ENCODE assay signal across 9 mouse cellular contexts in the genomic region with DNA sequence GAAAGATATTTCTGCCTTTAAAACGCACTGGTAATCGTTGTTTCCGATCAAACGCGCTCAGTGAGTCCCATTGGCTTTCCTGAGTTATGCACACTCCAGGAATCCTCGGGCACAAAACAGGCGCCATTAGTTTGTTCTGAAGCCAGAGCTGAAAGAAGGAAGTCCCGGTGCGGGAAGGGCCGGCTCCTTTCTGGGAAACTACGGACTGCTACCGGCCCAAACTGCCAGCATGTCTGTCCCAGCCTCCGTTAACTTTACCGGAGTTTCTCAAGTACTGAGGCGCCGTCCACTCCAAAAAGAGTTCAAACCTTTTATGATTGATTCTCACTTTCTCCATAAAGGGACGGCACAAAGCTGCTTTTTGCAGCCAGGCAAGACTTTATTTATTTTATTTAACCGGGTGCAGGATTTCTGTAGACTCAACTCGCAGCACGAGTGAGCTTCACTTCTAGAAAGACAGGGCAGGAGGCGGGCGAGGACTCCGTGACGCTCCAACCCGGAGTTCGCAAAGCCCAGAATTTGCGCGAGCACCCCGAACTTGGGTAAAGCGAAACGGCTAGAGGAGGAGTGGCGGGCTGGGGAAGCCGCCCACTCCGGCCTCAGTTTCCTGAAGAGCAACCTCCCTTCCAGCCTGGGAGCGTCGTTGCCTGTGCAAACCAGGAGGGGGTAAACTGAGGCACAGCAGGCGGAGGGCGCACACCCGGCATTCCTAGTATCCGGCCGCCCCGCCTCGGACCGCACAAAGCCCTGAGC. TPM values are rescaled to one million over a fixed set of nuclear protein-coding genes. Genes with fewer than 3 reads are reported as not detected.
DNase-seq lines count a peak whose midpoint lies in the region; ATAC-seq and TF ChIP-seq lines count a peak whose summit lies in the region.
"Had no signal": no experiment of that assay in that cellular context is flagged by ENCODE, and none has a peak within 500 bp of the region (broad histone marks: within the 10 kb centered on the region; RNA-seq: fewer than 3 reads in every experiment).

No protein-coding gene starts in this region.

- no peaks in the 10 kb centered on the region for H3K9me3 ChIP-seq in hindbrain, postnatal 0 days (ENCODE audit: low read length)
- H3K9me3 ChIP-seq in limb, embryonic 13.5 days, result peaks cover 4% of the 10 kb centered on the region
- no peaks in the 10 kb centered on the region; the same call in 1 of the 2 replicates for H3K9me3 ChIP-seq in midbrain, embryonic 14.5 days (ENCODE audit: control insufficient read depth, low read length)

- peak overlapping the region; percentile 91 for H3K4me2 ChIP-seq in hindbrain, postnatal 0 days (ENCODE audit: low read depth, low read length)
- H3K4me2 ChIP-seq in limb, embryonic 13.5 days (replicated peaks), result peak overlapping the region; percentile 88
- peak overlapping the region; percentile 91 for H3K4me2 ChIP-seq in midbrain, embryonic 14.5 days (ENCODE audit: low read length)

- TF ChIP-seq CTCF in hindbrain, postnatal 0 days (IDR thresholded peaks at IDR 0.05; ENCODE audit: low read depth), result no peak

- H3K4me3 ChIP-seq in hindbrain, postnatal 0 days (ENCODE audit: low read length), result peak overlapping the region; percentile 82
- H3K4me3 ChIP-seq in limb, embryonic 13.5 days, result peak overlapping the region; percentile 85
- H3K4me3 ChIP-seq in midbrain, embryonic 14.5 days (replicated peaks; ENCODE audit: low read depth, low read length), result peak overlapping the region; percentile 80

- ATAC-seq in frontal cortex, adult (ENCODE audit: low TSS enrichment), result peak; percentile 43
- peak; percentile 82 for ATAC-seq in hindbrain, postnatal 0 days
- peak; percentile 85 for ATAC-seq in limb, embryonic 13.5 days (ENCODE audit: low FRiP score, low read depth)
- peak; percentile 64; the same call in 1 of the 2 replicates for ATAC-seq in midbrain, embryonic 14.5 days (ENCODE audit: low FRiP score, low TSS enrichment)

- no peaks in the 10 kb centered on the region for H3K27me3 ChIP-seq in hindbrain, postnatal 0 days (ENCODE audit: insufficient read depth, low read length)
- peaks cover 2% of the 10 kb centered on the region; the same call in 1 of the 2 replicates for H3K27me3 ChIP-seq in limb, embryonic 13.5 days
- no peaks in the 10 kb centered on the region for H3K27me3 ChIP-seq in midbrain, embryonic 14.5 days (ENCODE audit: control insufficient read depth, insufficient read depth, low read length)

- H3K27ac ChIP-seq in hindbrain, postnatal 0 days, result peak overlapping the region; percentile 87
- peak overlapping the region; percentile 97 for H3K27ac ChIP-seq in limb, embryonic 13.5 days
- H3K27ac ChIP-seq in midbrain, embryonic 14.5 days (replicated peaks; ENCODE audit: low read depth, low read length), result peak overlapping the region; percentile 80

- under 1% methylated on average over 44 of the region's 44 CpGs for WGBS in hindbrain, postnatal 0 days
- under 1% methylated on average over 43 of the region's 44 CpGs for WGBS in limb, embryonic 13.5 days
- WGBS in midbrain, embryonic 14.5 days, result under 1% methylated on average over 44 of the region's 44 CpGs

- DNase-seq in frontal cortex, postnatal 25 days (ENCODE audit: low spot score in 2 of 2), result no peak
- DNase-seq in cerebellum, postnatal 14 days, result peak; percentile 54
- peak; percentile 37 for DNase-seq in gastrocnemius, postnatal 25 days
- DNase-seq in hindbrain, postnatal 0 days (ENCODE audit: low spot score), result peak; percentile 74
- DNase-seq in midbrain, embryonic 14.5 days, result peak; percentile 69
- peak; percentile 44 for DNase-seq in testis, postnatal 14 days (ENCODE audit: low spot score)

- peak overlapping the region; percentile 80 for H3K9ac ChIP-seq in hindbrain, postnatal 0 days (replicated peaks; ENCODE audit: low read length)
- peak overlapping the region; percentile 97 for H3K9ac ChIP-seq in limb, embryonic 13.5 days
- H3K9ac ChIP-seq in midbrain, embryonic 14.5 days (replicated peaks; ENCODE audit: low read length), result peak overlapping the region; percentile 70

- no peaks in the 10 kb centered on the region for H3K36me3 ChIP-seq in hindbrain, postnatal 0 days (ENCODE audit: insufficient read depth, low read length)
- H3K36me3 ChIP-seq in limb, embryonic 13.5 days, result no peaks in the 10 kb centered on the region
- no peaks in the 10 kb centered on the region for H3K36me3 ChIP-seq in midbrain, embryonic 14.5 days (ENCODE audit: control insufficient read depth, insufficient read depth, low read length)

- peaks cover 5% of the 10 kb centered on the region; the same call in 1 of the 2 replicates for H3K4me1 ChIP-seq in hindbrain, postnatal 0 days (ENCODE audit: insufficient read depth, low read length)
- peaks cover 30% of the 10 kb centered on the region for H3K4me1 ChIP-seq in limb, embryonic 13.5 days
- H3K4me1 ChIP-seq in midbrain, embryonic 14.5 days (ENCODE audit: control insufficient read depth, insufficient read depth, low read length), result peaks cover 9% of the 10 kb centered on the region

RNA-seq across cellular contexts. Expression of a gene that starts 0.5 kb away (rescaled TPM):
- 100 to 1,000 TPM; 159 to 210 TPM for total RNA-seq in gastrocnemius, postnatal 25 days (2021)
- total RNA-seq in hindbrain, postnatal 0 days (2014; rRNA removed), result 25.6 and 32.4 TPM in 2 replicates
- polyA plus RNA-seq in hindbrain, postnatal 0 days (2015; fragmentation: Nextera tagmentation; extraction: Ambion mirVana), result 10.2 and 14.3 TPM in 2 replicates
- 30.8 and 33.8 TPM in 2 replicates for polyA plus RNA-seq in limb, embryonic 13.5 days (2015; fragmentation: Nextera tagmentation; extraction: Ambion mirVana)
- 10.6 and 10.7 TPM in 2 replicates for polyA plus RNA-seq in midbrain, embryonic 14.5 days (2014; fragmentation: Nextera tagmentation; extraction: Ambion mirVana)
- total RNA-seq: hematopoietic stem cell, adult 5-6 weeks had no signal

Comparison
In these comparisons a context has a peak if more than half of its experiments do, and no peak if none do; other contexts are left out.
1. DNase-seq: peak in cerebellum, postnatal 14 days (2 of 2), gastrocnemius, postnatal 25 days (single experiment), hindbrain, postnatal 0 days (single experiment), midbrain, embryonic 14.5 days (single experiment) and testis, postnatal 14 days (single experiment); none in frontal cortex, postnatal 25 days (0 of 2).
2. Peak in every context shown above with its lines, with median percentiles within 50 percentile points of each other: ATAC-seq, H3K27ac ChIP-seq, H3K4me2 ChIP-seq, H3K4me3 ChIP-seq and H3K9ac ChIP-seq.